Mouse (Mus musculus): ENCODE measurements around the gene Sntb2. TPM values are rescaled to one million over a fixed set of nuclear protein-coding genes. Genes with fewer than 3 reads are reported as not detected.
"Not testable (repeated sequence)": the region's sequence is repeated elsewhere in the genome, so short reads cannot be mapped to it uniquely, and the experiment has no call there.

The Sntb2 gene
- total and polyA plus RNA-seq, 2 experiments from 2014 or later: 3.0 to 6.9 TPM

DNA sequence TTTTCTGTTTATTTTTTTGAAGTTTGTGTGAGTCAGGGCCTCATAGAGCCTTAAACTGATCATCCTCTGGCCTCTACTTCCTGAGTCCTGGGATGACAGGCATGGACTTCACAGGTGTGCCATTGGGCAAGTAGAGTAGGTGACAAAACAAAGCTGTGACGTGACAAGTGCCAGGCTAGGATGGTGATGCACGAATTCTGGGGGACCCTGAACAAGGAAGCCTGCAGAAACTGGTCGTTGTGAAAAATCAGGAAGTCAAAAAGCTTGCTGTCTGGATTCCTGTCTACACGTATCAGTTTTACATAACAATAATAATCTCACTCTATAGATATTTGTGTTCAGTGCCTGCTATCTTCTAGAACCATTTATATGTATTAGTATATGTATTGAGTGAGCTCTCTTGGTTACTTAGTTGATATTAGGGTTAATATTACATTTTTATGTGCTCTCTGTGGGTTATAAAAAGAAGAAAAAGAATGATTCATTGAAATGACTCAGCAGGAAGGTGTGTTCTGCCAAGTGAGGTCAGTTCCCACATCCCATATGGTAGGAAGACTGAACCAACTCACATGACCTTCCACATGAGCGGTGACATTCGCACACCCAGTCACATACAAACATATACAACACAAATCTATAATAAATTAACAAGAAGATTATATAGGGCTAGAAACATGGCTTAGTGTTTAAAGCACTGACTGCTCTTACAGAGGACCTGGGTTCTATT is 37.2 kb downstream of the Sntb2 start:
- H3K9ac ChIP-seq: no peak overlapping the region
- ATAC-seq: no peak
- no peaks in the 10 kb centered on the region for H3K4me1 ChIP-seq (ENCODE audit: insufficient read depth)
- H3K27ac ChIP-seq (ENCODE audit: low read depth, low read length): no peak overlapping the region
- TF ChIP-seq CTCF (IDR thresholded peaks at IDR 0.05; ENCODE audit: low read depth): no peak
- H3K27me3 ChIP-seq (ENCODE audit: insufficient read depth, low read length): no peaks in the 10 kb centered on the region; the same call in 1 of the 2 replicates
- H3K4me2 ChIP-seq (ENCODE audit: low read depth): no peak overlapping the region
- no peak overlapping the region for H3K4me3 ChIP-seq (ENCODE audit: low read depth, low read length)
- 81% methylated on average over 6 of the region's 6 CpGs for WGBS
- no peak for DNase-seq
- H3K36me3 ChIP-seq (ENCODE audit: insufficient read depth): no peaks in the 10 kb centered on the region
- no peaks in the 10 kb centered on the region for H3K9me3 ChIP-seq (ENCODE audit: low read length)

DNA sequence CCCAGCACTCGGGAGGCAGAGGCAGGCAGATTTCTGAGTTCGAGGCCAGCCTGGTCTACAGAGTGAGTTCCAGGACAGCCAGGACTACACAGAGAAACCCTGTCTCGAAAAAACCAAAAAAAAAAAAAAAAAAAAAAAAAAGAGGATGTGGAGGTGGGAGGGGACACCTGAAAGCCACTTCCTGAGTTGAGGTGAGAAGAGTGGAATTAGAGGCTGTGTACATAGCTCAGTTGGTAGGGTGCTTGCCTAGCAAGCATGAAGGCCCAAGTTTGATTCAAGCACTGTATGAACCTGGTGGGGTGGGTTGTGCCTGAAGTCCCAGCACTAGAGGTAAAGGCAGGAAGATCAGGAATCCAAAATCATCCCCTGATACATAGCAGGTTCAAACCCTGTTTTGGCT is 38.0 kb downstream of the Sntb2 start:
- not testable (repeated sequence) for H3K27me3 ChIP-seq (ENCODE audit: insufficient read depth, low read length); DNase-seq

GRCm38 (mm10) chr8:106974754-106975153 is 39.2 kb downstream of the Sntb2 start:
- no peak overlapping the region for H3K4me3 ChIP-seq (ENCODE audit: low read depth, low read length)
- no peak for TF ChIP-seq CTCF (IDR thresholded peaks at IDR 0.05; ENCODE audit: low read depth)
- no peak overlapping the region for H3K27ac ChIP-seq (ENCODE audit: low read depth, low read length)
- H3K36me3 ChIP-seq (ENCODE audit: insufficient read depth): no peaks in the 10 kb centered on the region
- H3K27me3 ChIP-seq (ENCODE audit: insufficient read depth, low read length): no peaks in the 10 kb centered on the region; the same call in 1 of the 2 replicates
- H3K4me1 ChIP-seq (ENCODE audit: insufficient read depth): 0 out of 2 replicates have a peak, but pooled peaks cover 3% of the 10 kb centered on the region
- 69% methylated on average over 7 of the region's 7 CpGs for WGBS
- H3K9me3 ChIP-seq (ENCODE audit: low read length): no peaks in the 10 kb centered on the region
- ATAC-seq: no peak
- no peak overlapping the region for H3K9ac ChIP-seq
- no peak overlapping the region for H3K4me2 ChIP-seq (ENCODE audit: low read depth)
- DNase-seq: no peak

More for the DNA sequence above, 38.0 kb downstream of the Sntb2 start:
- not testable (repeated sequence) for H3K4me1 ChIP-seq (ENCODE audit: insufficient read depth); H3K36me3 ChIP-seq (ENCODE audit: insufficient read depth); H3K9ac ChIP-seq; H3K4me2 ChIP-seq (ENCODE audit: low read depth); ATAC-seq; H3K9me3 ChIP-seq (ENCODE audit: low read length); H3K27ac ChIP-seq (ENCODE audit: low read depth, low read length); H3K4me3 ChIP-seq (ENCODE audit: low read depth, low read length)
- 91% methylated on average over 2 of the region's 3 CpGs for WGBS

DNA sequence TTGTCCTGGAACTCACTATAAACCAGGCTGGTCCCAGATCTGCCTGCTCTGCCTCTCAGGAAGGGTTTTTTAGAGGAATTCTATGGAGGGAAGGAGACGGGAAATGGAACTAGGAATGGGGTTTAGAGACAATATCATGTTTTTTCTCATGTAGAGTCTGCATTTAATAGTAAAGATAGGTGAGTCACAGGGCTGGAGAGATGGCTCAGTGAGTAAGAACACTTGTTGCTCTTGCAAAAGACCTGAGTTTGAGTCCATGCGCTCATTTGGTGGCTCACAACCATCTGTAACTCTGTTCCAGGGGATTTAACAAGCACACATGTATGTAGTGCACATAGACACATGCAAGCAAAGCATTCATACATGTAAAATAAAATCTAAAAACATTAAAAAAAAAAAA is 40.2 kb downstream of the Sntb2 start:
- 0 out of 2 replicates have a peak, but pooled peaks cover 3% of the 10 kb centered on the region for H3K4me1 ChIP-seq (ENCODE audit: insufficient read depth)
- H3K36me3 ChIP-seq (ENCODE audit: insufficient read depth): no peaks in the 10 kb centered on the region
- TF ChIP-seq CTCF (IDR thresholded peaks at IDR 0.05; ENCODE audit: low read depth): no peak
- no peak overlapping the region for H3K4me2 ChIP-seq (ENCODE audit: low read depth)
- WGBS: 83% methylated on average over 2 of the region's 2 CpGs
- no peak for ATAC-seq
- H3K27ac ChIP-seq (ENCODE audit: low read depth, low read length): no peak overlapping the region
- no peak overlapping the region for H3K9ac ChIP-seq
- H3K27me3 ChIP-seq (ENCODE audit: insufficient read depth, low read length): no peaks in the 10 kb centered on the region; the same call in 1 of the 2 replicates
- no peak overlapping the region for H3K4me3 ChIP-seq (ENCODE audit: low read depth, low read length)
- H3K9me3 ChIP-seq (ENCODE audit: low read length): no peaks in the 10 kb centered on the region
- no peak for DNase-seq

DNA sequence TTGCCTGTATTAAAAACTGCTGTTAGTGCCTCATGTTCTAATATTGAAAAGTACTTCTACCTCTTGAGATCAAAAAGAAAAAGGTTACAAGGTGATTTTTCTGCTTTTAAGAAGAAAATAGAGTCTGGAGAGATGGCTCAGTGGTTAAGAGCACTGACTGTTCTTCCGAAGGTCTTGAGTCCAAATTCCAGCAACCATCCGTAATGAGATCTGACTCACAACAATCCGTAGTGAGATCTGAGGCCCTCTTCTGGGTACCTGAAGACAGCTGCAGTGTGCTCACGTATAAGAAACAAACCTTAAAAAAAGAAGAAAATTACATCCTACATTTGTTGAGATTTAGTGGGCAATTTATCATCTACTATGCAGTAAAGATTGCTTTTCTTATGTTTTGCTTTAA is 40.9 kb downstream of the Sntb2 start:
- ATAC-seq: no peak
- 89% methylated on average over 4 of the region's 4 CpGs for WGBS
- no peaks in the 10 kb centered on the region; the same call in 1 of the 2 replicates for H3K27me3 ChIP-seq (ENCODE audit: insufficient read depth, low read length)

DNA sequence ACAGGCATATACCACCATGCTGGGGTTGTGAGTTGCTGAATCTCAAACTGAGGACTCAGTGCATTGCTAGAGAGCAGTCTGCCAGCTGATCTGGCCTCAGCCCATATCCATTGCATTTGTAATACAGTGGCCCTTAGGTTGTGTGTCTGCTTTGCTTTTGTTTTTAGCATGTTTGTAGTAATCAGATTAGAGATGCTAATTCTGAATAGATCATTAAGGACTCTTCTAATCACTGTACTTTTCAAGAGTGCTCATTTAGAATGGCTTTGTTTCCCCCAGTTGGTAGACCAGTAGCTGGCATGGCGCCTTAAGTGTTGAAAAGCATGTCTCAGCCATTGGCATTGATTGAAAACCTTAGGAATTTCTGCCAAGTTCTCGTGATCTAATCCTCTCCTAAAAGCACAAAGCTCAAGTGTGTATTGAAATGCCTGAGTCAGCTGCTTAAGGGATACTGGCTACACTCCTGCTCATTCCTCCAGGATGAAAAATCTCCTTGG is 43.3 kb downstream of the Sntb2 start:
- DNase-seq: peak; percentile 81
- Histone ChIP-seq H3K9ac (no peak overlapping the region), H3K9me3 (ENCODE audit: low read length) (no peaks in the 10 kb centered on the region), H3K4me1 (ENCODE audit: insufficient read depth) (0 out of 2 replicates have a peak, but pooled peaks cover 3% of the 10 kb centered on the region), H3K4me2 (ENCODE audit: low read depth) (no peak overlapping the region), H3K4me3 (ENCODE audit: low read depth, low read length) (no peak overlapping the region), H3K27me3 (ENCODE audit: insufficient read depth, low read length) (no peaks in the 10 kb centered on the region; the same call in 1 of the 2 replicates), H3K36me3 (ENCODE audit: insufficient read depth) (no peaks in the 10 kb centered on the region), H3K27ac (ENCODE audit: low read depth, low read length) (no peak overlapping the region)
- TF ChIP-seq CTCF (IDR thresholded peaks at IDR 0.05; ENCODE audit: low read depth): no peak
- WGBS: 5% methylated on average over 2 of the region's 2 CpGs
- ATAC-seq: peak; percentile 86

More for the DNA sequence above, 40.9 kb downstream of the Sntb2 start:
- Histone ChIP-seq H3K4me2 (ENCODE audit: low read depth) (no peak overlapping the region), H3K27ac (ENCODE audit: low read depth, low read length) (no peak overlapping the region), H3K9me3 (ENCODE audit: low read length) (no peaks in the 10 kb centered on the region), H3K9ac (no peak overlapping the region), H3K4me1 (ENCODE audit: insufficient read depth) (0 out of 2 replicates have a peak, but pooled peaks cover 3% of the 10 kb centered on the region), H3K4me3 (ENCODE audit: low read depth, low read length) (no peak overlapping the region), H3K36me3 (ENCODE audit: insufficient read depth) (no peaks in the 10 kb centered on the region)
- no peak for TF ChIP-seq CTCF (IDR thresholded peaks at IDR 0.05; ENCODE audit: low read depth)
- DNase-seq: no peak

- no peak for TF ChIP-seq CTCF (IDR thresholded peaks at IDR 0.05; ENCODE audit: low read depth)
- H3K27ac ChIP-seq (ENCODE audit: low read depth, low read length): peak overlapping the region; percentile 23; the same call in 1 of the 2 replicates
- no peak overlapping the region for H3K4me2 ChIP-seq (ENCODE audit: low read depth)
- no peaks in the 10 kb centered on the region; the same call in 1 of the 2 replicates for H3K27me3 ChIP-seq (ENCODE audit: insufficient read depth, low read length)
- no peaks in the 10 kb centered on the region for H3K36me3 ChIP-seq (ENCODE audit: insufficient read depth)
- H3K9ac ChIP-seq: no peak overlapping the region
- H3K4me3 ChIP-seq (ENCODE audit: low read depth, low read length): no peak overlapping the region
- H3K9me3 ChIP-seq (ENCODE audit: low read length): no peaks in the 10 kb centered on the region
- DNase-seq (peak; percentile 65), ATAC-seq (peak; percentile 53; the same call in 1 of the 2 replicates)
- no peaks in the 10 kb centered on the region for H3K4me1 ChIP-seq (ENCODE audit: insufficient read depth)
- WGBS: 40% methylated on average over 9 of the region's 9 CpGs
Observed at GRCm38 (mm10) chr8:106985404-106985821, 49.9 kb downstream of the Sntb2 start.

Data from forebrain, postnatal 0 days (tissue).